Mouse (Mus musculus): Measurements from ENCODE around the gene Tcf23. TPM values are rescaled to one million over a fixed set of nuclear protein-coding genes. Genes with fewer than 3 reads are reported as not detected.

The Tcf23 gene
- polyA plus RNA-seq, 1 experiment from 2014 or later: 0.55 TPM

GRCm38 (mm10) chr5:30943004-30943403 is 25.5 kb upstream of the Tcf23 start:
- Histone ChIP-seq H3K4me3 (ENCODE audit: low read depth, low read length) (no peak overlapping the region), H3K36me3 (ENCODE audit: control insufficient read depth, insufficient read depth, low read length) (no peaks in the 10 kb centered on the region), H3K4me1 (ENCODE audit: control insufficient read depth, insufficient read depth, low read length) (no peaks in the 10 kb centered on the region), H3K9ac (replicated peaks; ENCODE audit: low read depth, low read length) (no peak overlapping the region), H3K9me3 (ENCODE audit: control insufficient read depth, low read depth, low read length) (no peaks in the 10 kb centered on the region), H3K27ac (ENCODE audit: low read length) (no peak overlapping the region), H3K4me2 (replicated peaks; ENCODE audit: low read depth, low read length) (no peak overlapping the region), H3K27me3 (ENCODE audit: control insufficient read depth, insufficient read depth, low read length) (peaks cover 2% of the 10 kb centered on the region; the same call in 1 of the 2 replicates)
- ATAC-seq (ENCODE audit: insufficient number of reproducible peaks, insufficient read depth, low FRiP score, low read depth): no peak
- WGBS: 96% methylated on average over 2 of the region's 2 CpGs

GRCm38 (mm10) chr5:30944344-30944743 is 24.1 kb upstream of the Tcf23 start:
- Histone ChIP-seq H3K4me2 (replicated peaks; ENCODE audit: low read depth, low read length) (no peak overlapping the region), H3K36me3 (ENCODE audit: control insufficient read depth, insufficient read depth, low read length) (no peaks in the 10 kb centered on the region), H3K27ac (ENCODE audit: low read length) (no peak overlapping the region), H3K9me3 (ENCODE audit: control insufficient read depth, low read depth, low read length) (no peaks in the 10 kb centered on the region), H3K27me3 (ENCODE audit: control insufficient read depth, insufficient read depth, low read length) (peaks cover 2% of the 10 kb centered on the region; the same call in 1 of the 2 replicates), H3K9ac (replicated peaks; ENCODE audit: low read depth, low read length) (no peak overlapping the region), H3K4me1 (ENCODE audit: control insufficient read depth, insufficient read depth, low read length) (0 out of 2 replicates have a peak, but pooled peaks cover 5% of the 10 kb centered on the region), H3K4me3 (ENCODE audit: low read depth, low read length) (no peak overlapping the region)
- 90% methylated on average over 6 of the region's 6 CpGs for WGBS
- ATAC-seq (ENCODE audit: insufficient number of reproducible peaks, insufficient read depth, low FRiP score, low read depth): no peak

GRCm38 (mm10) chr5:30944956-30945781 is 23.3 kb upstream of the Tcf23 start, which contains the start of gene Cgref1:
Gene Cgref1, minus strand, starts transcription at chr5:30945591.
- no peaks in the 10 kb centered on the region for H3K9me3 ChIP-seq (ENCODE audit: control insufficient read depth, low read depth, low read length)
- peak within 1 kb of the TSS; percentile 29 for H3K4me3 ChIP-seq (ENCODE audit: low read depth, low read length)
- H3K27ac ChIP-seq (ENCODE audit: low read length): no peak within 1 kb of the TSS
- H3K36me3 ChIP-seq (ENCODE audit: control insufficient read depth, insufficient read depth, low read length): no peaks in the 10 kb centered on the region
- peak within 1 kb of the TSS; percentile 29; the same call in 1 of the 2 replicates for H3K9ac ChIP-seq (replicated peaks; ENCODE audit: low read depth, low read length)
- H3K27me3 ChIP-seq (ENCODE audit: control insufficient read depth, insufficient read depth, low read length): peaks cover 2% of the 10 kb centered on the region; the same call in 1 of the 2 replicates
- 0 out of 2 replicates have a peak, but pooled peaks cover 7% of the 10 kb centered on the region for H3K4me1 ChIP-seq (ENCODE audit: control insufficient read depth, insufficient read depth, low read length)
- 5% methylated on average over 44 of the region's 44 CpGs for WGBS
- H3K4me2 ChIP-seq (replicated peaks; ENCODE audit: low read depth, low read length): peak within 1 kb of the TSS; percentile 84
- ATAC-seq (ENCODE audit: insufficient number of reproducible peaks, insufficient read depth, low FRiP score, low read depth): peak; percentile 70

GRCm38 (mm10) chr5:30948620-30949019 is 19.8 kb upstream of the Tcf23 start:
- Histone ChIP-seq H3K9me3 (ENCODE audit: control insufficient read depth, low read depth, low read length) (no peaks in the 10 kb centered on the region), H3K4me1 (ENCODE audit: control insufficient read depth, insufficient read depth, low read length) (0 out of 2 replicates have a peak, but pooled peaks cover 15% of the 10 kb centered on the region), H3K27me3 (ENCODE audit: control insufficient read depth, insufficient read depth, low read length) (peaks cover 2% of the 10 kb centered on the region; the same call in 1 of the 2 replicates), H3K4me2 (replicated peaks; ENCODE audit: low read depth, low read length) (no peak overlapping the region), H3K36me3 (ENCODE audit: control insufficient read depth, insufficient read depth, low read length) (peaks cover 10% of the 10 kb centered on the region), H3K9ac (replicated peaks; ENCODE audit: low read depth, low read length) (no peak overlapping the region), H3K27ac (ENCODE audit: low read length) (no peak overlapping the region), H3K4me3 (ENCODE audit: low read depth, low read length) (no peak overlapping the region)
- WGBS: 82% methylated on average over 5 of the region's 5 CpGs
- ATAC-seq (ENCODE audit: insufficient number of reproducible peaks, insufficient read depth, low FRiP score, low read depth): no peak

GRCm38 (mm10) chr5:30949654-30950326 is 18.7 kb upstream of the Tcf23 start:
- Histone ChIP-seq H3K4me1 (ENCODE audit: control insufficient read depth, insufficient read depth, low read length) (0 out of 2 replicates have a peak, but pooled peaks cover 15% of the 10 kb centered on the region), H3K36me3 (ENCODE audit: control insufficient read depth, insufficient read depth, low read length) (peaks cover 22% of the 10 kb centered on the region), H3K9me3 (ENCODE audit: control insufficient read depth, low read depth, low read length) (no peaks in the 10 kb centered on the region), H3K4me3 (ENCODE audit: low read depth, low read length) (peak overlapping the region; percentile 60), H3K27ac (ENCODE audit: low read length) (peak overlapping the region; percentile 67), H3K4me2 (replicated peaks; ENCODE audit: low read depth, low read length) (peak overlapping the region; percentile 94), H3K27me3 (ENCODE audit: control insufficient read depth, insufficient read depth, low read length) (peaks cover 2% of the 10 kb centered on the region; the same call in 1 of the 2 replicates), H3K9ac (replicated peaks; ENCODE audit: low read depth, low read length) (peak overlapping the region; percentile 50)
- under 1% methylated on average over 31 of the region's 31 CpGs for WGBS
- ATAC-seq (ENCODE audit: insufficient number of reproducible peaks, insufficient read depth, low FRiP score, low read depth): peak; percentile 86

- Histone ChIP-seq H3K4me2 (replicated peaks; ENCODE audit: low read depth, low read length) (peak overlapping the region; percentile 94), H3K4me3 (ENCODE audit: low read depth, low read length) (peak overlapping the region; percentile 60), H3K27me3 (ENCODE audit: control insufficient read depth, insufficient read depth, low read length) (peaks cover 2% of the 10 kb centered on the region; the same call in 1 of the 2 replicates), H3K9ac (replicated peaks; ENCODE audit: low read depth, low read length) (peak overlapping the region; percentile 50), H3K27ac (ENCODE audit: low read length) (no peak overlapping the region; the same call in 1 of the 2 replicates), H3K4me1 (ENCODE audit: control insufficient read depth, insufficient read depth, low read length) (0 out of 2 replicates have a peak, but pooled peaks cover 15% of the 10 kb centered on the region), H3K9me3 (ENCODE audit: control insufficient read depth, low read depth, low read length) (no peaks in the 10 kb centered on the region), H3K36me3 (ENCODE audit: control insufficient read depth, insufficient read depth, low read length) (peaks cover 28% of the 10 kb centered on the region)
- WGBS: 55% methylated on average over 4 of the region's 4 CpGs
- no peak for ATAC-seq (ENCODE audit: insufficient number of reproducible peaks, insufficient read depth, low FRiP score, low read depth)
These were observed 18.0 kb upstream of the Tcf23 start for GRCm38 (mm10) chr5:30950451-30950850.

- peaks cover 2% of the 10 kb centered on the region; the same call in 1 of the 2 replicates for H3K27me3 ChIP-seq (ENCODE audit: control insufficient read depth, insufficient read depth, low read length)
- 89% methylated on average over 2 of the region's 2 CpGs for WGBS
- 0 out of 2 replicates have a peak, but pooled peaks cover 15% of the 10 kb centered on the region for H3K4me1 ChIP-seq (ENCODE audit: control insufficient read depth, insufficient read depth, low read length)
- H3K36me3 ChIP-seq (ENCODE audit: control insufficient read depth, insufficient read depth, low read length): peaks cover 31% of the 10 kb centered on the region
- no peaks in the 10 kb centered on the region for H3K9me3 ChIP-seq (ENCODE audit: control insufficient read depth, low read depth, low read length)
- no peak overlapping the region for H3K27ac ChIP-seq (ENCODE audit: low read length)
- peak overlapping the region; percentile 94 for H3K4me2 ChIP-seq (replicated peaks; ENCODE audit: low read depth, low read length)
- H3K4me3 ChIP-seq (ENCODE audit: low read depth, low read length): 0 out of 2 replicates have a peak overlapping the region, but pooled peaks have one; percentile 60
- H3K9ac ChIP-seq (replicated peaks; ENCODE audit: low read depth, low read length): no peak overlapping the region
- ATAC-seq (ENCODE audit: insufficient number of reproducible peaks, insufficient read depth, low FRiP score, low read depth): no peak
These were observed 17.5 kb upstream of the Tcf23 start for GRCm38 (mm10) chr5:30950922-30951321.

GRCm38 (mm10) chr5:30951706-30952105 is 16.8 kb upstream of the Tcf23 start:
- Histone ChIP-seq H3K9me3 (ENCODE audit: control insufficient read depth, low read depth, low read length) (no peaks in the 10 kb centered on the region), H3K9ac (replicated peaks; ENCODE audit: low read depth, low read length) (no peak overlapping the region), H3K27ac (ENCODE audit: low read length) (no peak overlapping the region), H3K4me2 (replicated peaks; ENCODE audit: low read depth, low read length) (no peak overlapping the region), H3K27me3 (ENCODE audit: control insufficient read depth, insufficient read depth, low read length) (no peaks in the 10 kb centered on the region), H3K4me1 (ENCODE audit: control insufficient read depth, insufficient read depth, low read length) (0 out of 2 replicates have a peak, but pooled peaks cover 15% of the 10 kb centered on the region), H3K36me3 (ENCODE audit: control insufficient read depth, insufficient read depth, low read length) (peaks cover 31% of the 10 kb centered on the region), H3K4me3 (ENCODE audit: low read depth, low read length) (no peak overlapping the region)
- no peak for ATAC-seq (ENCODE audit: insufficient number of reproducible peaks, insufficient read depth, low FRiP score, low read depth)
- WGBS: 85% methylated on average over 6 of the region's 6 CpGs
